Mouse (Mus musculus) CH12.LX (cell line): Measurements from ENCODE around the gene Ldlrad3.

Experiments
- CTCF ChIP-seq, 2 experiments: IDR thresholded peaks in 1 of 2; conservative IDR thresholded peaks in 1 of 2; 2 replicates each; pipeline ENCODE4 v1.5.1; 2011 to 2012; ENCODE audit warnings: low read depth in 2 of 2, low read length in 2 of 2, improper control_type of control experiment in 1 of 2, inconsistent platforms in 1 of 2, mild to moderate bottlenecking in 1 of 2, moderate library complexity in 1 of 2
- ETS1 ChIP-seq: conservative IDR thresholded peaks from 2 replicates; pipeline ENCODE4 v1.6.1; 2012; ENCODE audit warnings: low read depth, mild to moderate bottlenecking, inconsistent platforms, low read length, improper control_type of control experiment, moderate library complexity

- TF ChIP-seq ETS1: no peak
- no peak for TF ChIP-seq CTCF (conservative IDR thresholded peaks at IDR 0.05 in 1 of 2, IDR thresholded peaks at IDR 0.05 in 1 of 2; ENCODE audit: low read depth in 2 of 2, low read length in 2 of 2)
Observed at GRCm38 (mm10) chr2:102212096-102212495, 25.9 kb upstream of the Ldlrad3 start.
